Comparison of ENCODE assay signal across 9 mouse cellular contexts in genomic region chr5:120465062-120465461, GRCm38 (mm10). TPM values are rescaled to one million over a fixed set of nuclear protein-coding genes. Genes with fewer than 3 reads are reported as not detected.
A peak's percentile ranks its signal among the peaks of the same experiment; 100 is the strongest.
DNase-seq lines count a peak whose midpoint lies in the region; ATAC-seq and TF ChIP-seq lines count a peak whose summit lies in the region.
"Had no signal": no experiment of that assay in that cellular context is flagged by ENCODE, and none has a peak within 500 bp of the region (broad histone marks: within the 10 kb centered on the region; RNA-seq: fewer than 3 reads in every experiment).

No protein-coding gene starts in this region.

- no peak for TF ChIP-seq POLR2A in MEL (IDR thresholded peaks at IDR 0.05; ENCODE audit: control insufficient read depth in 1 of 2, insufficient read depth in 1 of 2, low read depth in 1 of 2, low read length in 2 of 2, poor library complexity in 1 of 2)

- peak; percentile 67 for TF ChIP-seq CTCF in left cerebral cortex, adult 2 months (IDR thresholded peaks at IDR 0.05)
- TF ChIP-seq CTCF in MEL (IDR thresholded peaks at IDR 0.05 in 2 of 3, conservative IDR thresholded peaks at IDR 0.05 in 1 of 3; ENCODE audit: control insufficient read depth in 1 of 3, insufficient read depth in 1 of 3, low read depth in 2 of 3, low read length in 3 of 3, poor library complexity in 1 of 3, severe bottlenecking in 1 of 3), result peak; percentile 83 to 89 (median 84)

- intact Hi-C loops in left cerebral cortex, adult 2 months (cut with DNase I), result no loop called here
- intact Hi-C loops in left cerebral cortex, postnatal 25 days (cut with DNase I), result no loop called here

- H3K79me2 ChIP-seq in MEL (ENCODE audit: control insufficient read depth, insufficient read depth, low read length, poor library complexity), result no peaks in the 10 kb centered on the region

- H3K4me2 ChIP-seq in hindbrain, embryonic 12.5 days (replicated peaks), result no peak overlapping the region
- H3K4me2 ChIP-seq: limb, embryonic 15.5 days; stomach, embryonic 15.5 days had no signal

- no peak overlapping the region for H3K27ac ChIP-seq in left cerebral cortex, adult 2 months
- H3K27ac ChIP-seq in MEL (ENCODE audit: control insufficient read depth, low read depth, low read length), result peak overlapping the region; percentile 49
- no peak overlapping the region for H3K27ac ChIP-seq in hindbrain, embryonic 12.5 days
- H3K27ac ChIP-seq: limb, embryonic 15.5 days; stomach, embryonic 15.5 days had no signal

- peak; percentile 36 for TF ChIP-seq RAD21 in MEL (IDR thresholded peaks at IDR 0.05; ENCODE audit: low read depth, low read length)

- DNase-seq in left cerebral cortex, adult 2 months (ENCODE audit: extremely low spot score in 1 of 2, low spot score in 2 of 2), result no peak
- DNase-seq in left cerebral cortex, postnatal 25 days (ENCODE audit: low spot score in 2 of 2), result no peak
- peak; percentile 78 for DNase-seq in MEL (ENCODE audit: low read depth, low spot score)
- peak; percentile 34 for DNase-seq in c-Kit-positive CD71-positive TER-119-positive erythroid progenitor cells, embryonic 14.5 days (ENCODE audit: low spot score)
- DNase-seq in spleen, postnatal 36 days (ENCODE audit: low spot score in 2 of 2), result peak; percentile 28 to 29
- no peak for DNase-seq in right cerebral cortex, postnatal 36 days (ENCODE audit: low spot score in 2 of 2)

- no peak overlapping the region for H3K9ac ChIP-seq in MEL (ENCODE audit: control insufficient read depth, low read depth, low read length, poor library complexity, severe bottlenecking)
- H3K9ac ChIP-seq in hindbrain, embryonic 12.5 days, result no peak overlapping the region
- H3K9ac ChIP-seq: limb, embryonic 15.5 days; stomach, embryonic 15.5 days had no signal

- H3K36me3 ChIP-seq in MEL (ENCODE audit: control insufficient read depth in 1 of 2, insufficient read depth in 2 of 2, low read length in 2 of 2), result peaks cover 0 to 5% of the 10 kb centered on the region in 2 experiments; a peak in 2 of 4 replicates
- H3K36me3 ChIP-seq in hindbrain, embryonic 12.5 days, result no peaks in the 10 kb centered on the region
- H3K36me3 ChIP-seq: limb, embryonic 15.5 days; stomach, embryonic 15.5 days had no signal

- TF ChIP-seq EP300 in MEL (IDR thresholded peaks at IDR 0.05; ENCODE audit: low read depth in 1 of 2, low read length in 2 of 2), result no peak

- H3K9me3 ChIP-seq in MEL (replicated peaks; ENCODE audit: insufficient read depth, low read length), result no peaks in the 10 kb centered on the region
- H3K9me3 ChIP-seq in hindbrain, embryonic 12.5 days (replicated peaks), result no peaks in the 10 kb centered on the region; the same call in 1 of the 2 replicates
- H3K9me3 ChIP-seq: limb, embryonic 15.5 days; stomach, embryonic 15.5 days had no signal

- H3K4me1 ChIP-seq in MEL (ENCODE audit: control insufficient read depth in 1 of 2, insufficient read depth in 2 of 2, low read length in 2 of 2), result peaks cover 4 to 14% of the 10 kb centered on the region in 2 experiments
- peaks cover 4% of the 10 kb centered on the region; the same call in 1 of the 2 replicates for H3K4me1 ChIP-seq in hindbrain, embryonic 12.5 days
- H3K4me1 ChIP-seq: limb, embryonic 15.5 days; stomach, embryonic 15.5 days had no signal

- no peak for ATAC-seq in hindbrain, embryonic 12.5 days (ENCODE audit: low FRiP score)

- 42% methylated on average over 5 of the region's 5 CpGs for WGBS in hindbrain, embryonic 12.5 days

- no peak overlapping the region for H3K4me3 ChIP-seq in left cerebral cortex, adult 2 months
- H3K4me3 ChIP-seq in MEL (ENCODE audit: control insufficient read depth in 1 of 2, insufficient read depth in 1 of 2, low read depth in 2 of 2, low read length in 2 of 2), result no peak overlapping the region
- no peak overlapping the region for H3K4me3 ChIP-seq in hindbrain, embryonic 12.5 days
- H3K4me3 ChIP-seq: limb, embryonic 15.5 days; stomach, embryonic 15.5 days had no signal

- H3K27me3 ChIP-seq in MEL (ENCODE audit: control insufficient read depth in 1 of 2, insufficient read depth in 2 of 2, low read length in 2 of 2), result no peaks in the 10 kb centered on the region
- peaks cover 22% of the 10 kb centered on the region for H3K27me3 ChIP-seq in hindbrain, embryonic 12.5 days
- H3K27me3 ChIP-seq: stomach, embryonic 15.5 days had no signal

TF ChIP-seq in MEL, 35 proteins besides CTCF, POLR2A, EP300 and RAD21:
- no peak for TF ChIP-seq MXI1 (IDR thresholded peaks at IDR 0.05; ENCODE audit: low read depth, low read length)
- no peak for TF ChIP-seq ZMIZ1 (IDR thresholded peaks at IDR 0.05; ENCODE audit: low read depth, low read length)
- TF ChIP-seq NRF1 (IDR thresholded peaks at IDR 0.05; ENCODE audit: insufficient read depth, low read depth, low read length, poor library complexity, severe bottlenecking), result no peak
- no peak for TF ChIP-seq TAL1 (IDR thresholded peaks at IDR 0.05; ENCODE audit: low read length)
- TF ChIP-seq GATA1 (IDR thresholded peaks at IDR 0.05; ENCODE audit: low read depth, low read length), result no peak
- no peak for TF ChIP-seq ZNF384 (IDR thresholded peaks at IDR 0.05; ENCODE audit: low read depth, low read length)
- peak; percentile 67 for TF ChIP-seq SMC3 (IDR thresholded peaks at IDR 0.05; ENCODE audit: low read depth, low read length)
- peak; percentile 40; the same call in 1 of the 2 replicates for TF ChIP-seq ZC3H11A (IDR thresholded peaks at IDR 0.05; ENCODE audit: low read depth, low read length)
- TF ChIP-seq MYC (IDR thresholded peaks at IDR 0.05; ENCODE audit: low read depth, low read length), result no peak
- no peak for TF ChIP-seq GABPA (IDR thresholded peaks at IDR 0.05; ENCODE audit: low read depth, low read length)
- no peak for TF ChIP-seq ELF1 (IDR thresholded peaks at IDR 0.05; ENCODE audit: low read depth, low read length)
- TF ChIP-seq POLR2AphosphoS2 (IDR thresholded peaks at IDR 0.05; ENCODE audit: low read length), result no peak
- no peak for TF ChIP-seq RCOR1 (IDR thresholded peaks at IDR 0.05; ENCODE audit: low read depth, low read length)
- TF ChIP-seq TCF12 (IDR thresholded peaks at IDR 0.05; ENCODE audit: low read depth, low read length), result no peak
- no peak for TF ChIP-seq MAFK (IDR thresholded peaks at IDR 0.05; ENCODE audit: borderline replicate concordance, low read depth, low read length)
- TF ChIP-seq SIN3A (IDR thresholded peaks at IDR 0.05; ENCODE audit: low read length), result peak; percentile 32; the same call in 1 of the 2 replicates
TF ChIP-seq in MEL: peak in this region for 3.

RNA-seq across cellular contexts. Expression of gene Sdsl, which starts 7.5 kb away (rescaled TPM):
- 1 to 10 TPM; 5.3 to 7.4 TPM for total RNA-seq in left cerebral cortex, adult 2 months (2021)
- 1 to 10 TPM; 4.6 to 6.4 TPM for total RNA-seq in left cerebral cortex, postnatal 25 days (2021)
- total RNA-seq in MEL (2012; rRNA removed), result 8.2 and 12.1 TPM in 2 replicates
- 10 to 100 TPM in 1 of 2 experiments, not detected in 1; 21.0 TPM for polyA plus RNA-seq in MEL (2012; ENCODE audit: insufficient read depth in 1 of 2, insufficient read length in 2 of 2, low read depth in 1 of 2, low replicate concordance in 2 of 2, missing spikeins in 1 of 2)
- 5.4 and 7.5 TPM in 2 replicates for polyA plus RNA-seq in hindbrain, embryonic 12.5 days (2016; fragmentation: Nextera tagmentation; extraction: Ambion mirVana)

RNA-seq across cellular contexts. Expression of gene Sds, which starts 11.3 kb away (rescaled TPM):
- under 1 TPM in 1 of 2 experiments, not detected in 1; 0.61 TPM for total RNA-seq in left cerebral cortex, adult 2 months (2021)
- under 1 TPM in 1 of 2 experiments, not detected in 1; 0.27 TPM for total RNA-seq in left cerebral cortex, postnatal 25 days (2021)
- total RNA-seq in MEL (2012; rRNA removed), result not detected in 2 replicates
- under 1 TPM in 1 of 2 experiments, not detected in 1; 0.17 TPM for polyA plus RNA-seq in MEL (2012; ENCODE audit: insufficient read depth in 1 of 2, insufficient read length in 2 of 2, low read depth in 1 of 2, low replicate concordance in 2 of 2, missing spikeins in 1 of 2)
- not detected in 2 replicates for polyA plus RNA-seq in hindbrain, embryonic 12.5 days (2016; fragmentation: Nextera tagmentation; extraction: Ambion mirVana)

RNA-seq across cellular contexts. Expression of gene Lhx5, which starts 33.6 kb away (rescaled TPM):
- not detected for total RNA-seq in left cerebral cortex, adult 2 months (2021)
- under 1 TPM; 0.21 to 0.25 TPM for total RNA-seq in left cerebral cortex, postnatal 25 days (2021)
- total RNA-seq in MEL (2012; rRNA removed), result not detected in 2 replicates
- not detected for polyA plus RNA-seq in MEL (2012; ENCODE audit: insufficient read depth in 1 of 2, insufficient read length in 2 of 2, low read depth in 1 of 2, low replicate concordance in 2 of 2, missing spikeins in 1 of 2)
- 63.0 and 67.2 TPM in 2 replicates for polyA plus RNA-seq in hindbrain, embryonic 12.5 days (2016; fragmentation: Nextera tagmentation; extraction: Ambion mirVana)
- polyA plus RNA-seq: limb, embryonic 15.5 days had no signal

RNA-seq across cellular contexts. Expression of gene Plbd2, which starts 38.4 kb away (rescaled TPM):
- 10 to 100 TPM; 60.6 to 61.7 TPM for total RNA-seq in left cerebral cortex, adult 2 months (2021)
- total RNA-seq in left cerebral cortex, postnatal 25 days (2021), result 10 to 100 TPM; 56.9 to 58.9 TPM
- 9.2 and 10.1 TPM in 2 replicates for total RNA-seq in MEL (2012; rRNA removed)
- 10 to 100 TPM in 1 of 2 experiments, not detected in 1; 30.5 TPM for polyA plus RNA-seq in MEL (2012; ENCODE audit: insufficient read depth in 1 of 2, insufficient read length in 2 of 2, low read depth in 1 of 2, low replicate concordance in 2 of 2, missing spikeins in 1 of 2)
- polyA plus RNA-seq in hindbrain, embryonic 12.5 days (2016; fragmentation: Nextera tagmentation; extraction: Ambion mirVana), result 42.0 and 44.7 TPM in 2 replicates

RNA-seq across cellular contexts. Expression of gene Slc8b1, which starts 45.9 kb away (rescaled TPM):
- total RNA-seq in left cerebral cortex, adult 2 months (2021), result 1 to 10 TPM; 4.5 to 7.5 TPM
- total RNA-seq in left cerebral cortex, postnatal 25 days (2021), result 1 to 10 TPM; 5.9 to 6.0 TPM
- total RNA-seq in MEL (2012; rRNA removed), result 2.3 and 2.7 TPM in 2 replicates
- 1 to 10 TPM in 1 of 2 experiments, not detected in 1; 5.9 TPM for polyA plus RNA-seq in MEL (2012; ENCODE audit: insufficient read depth in 1 of 2, insufficient read length in 2 of 2, low read depth in 1 of 2, low replicate concordance in 2 of 2, missing spikeins in 1 of 2)
- polyA plus RNA-seq in hindbrain, embryonic 12.5 days (2016; fragmentation: Nextera tagmentation; extraction: Ambion mirVana), result 3.5 and 4.0 TPM in 2 replicates

Comparison
In these comparisons a context has a peak if more than half of its experiments do, and no peak if none do; other contexts are left out.
1. DNase-seq: peak in MEL (single experiment), c-Kit-positive CD71-positive TER-119-positive erythroid progenitor cells, embryonic 14.5 days (single experiment) and spleen, postnatal 36 days (2 of 2); none in left cerebral cortex, adult 2 months (0 of 2), left cerebral cortex, postnatal 25 days (0 of 2) and right cerebral cortex, postnatal 36 days (0 of 2).